Mouse (Mus musculus) cerebellum, postnatal 4 days (tissue): Measurements from ENCODE around the gene Brf1.

Experiments
- DNase-seq, 2 experiments: peaks; one replicate each; pipeline ENCODE4 v3.0.0; 2022; ENCODE audit warnings: low spot score in 2 of 2, mixed read lengths in 1 of 2

Brf1 gene

GRCm38 (mm10) chr12:112977156-112977555 lies 23.3 kb downstream of the Brf1 start:
- no peak for DNase-seq

- DNase-seq = peak; percentile 79 to 87
These were observed 24.0 kb downstream of the Brf1 start, which contains the start of gene Btbd6 for GRCm38 (mm10) chr12:112976371-112977073. Btbd6 (plus strand) TSS chr12:112976482.

GRCm38 (mm10) chr12:112974736-112975135 lies 25.8 kb downstream of the Brf1 start:
- DNase-seq = no peak

GRCm38 (mm10) chr12:112969616-112970015 lies 30.9 kb downstream of the Brf1 start:
- DNase-seq = no peak

- no peak for DNase-seq
These were observed 31.6 kb downstream of the Brf1 start for GRCm38 (mm10) chr12:112968943-112969342.

- no peak for DNase-seq
These were observed 34.7 kb downstream of the Brf1 start for GRCm38 (mm10) chr12:112965783-112966182.

GRCm38 (mm10) chr12:112961872-112962271 lies 38.6 kb downstream of the Brf1 start:
- no peak for DNase-seq

GRCm38 (mm10) chr12:112961428-112961827 lies 39.1 kb downstream of the Brf1 start:
- peak in 1 of 2 experiments; percentile 38 for DNase-seq

- DNase-seq = no peak
These were observed 41.1 kb downstream of the Brf1 start for GRCm38 (mm10) chr12:112959421-112959820.

- peak in 1 of 2 experiments; percentile 28 for DNase-seq
These were observed 42.2 kb downstream of the Brf1 start for GRCm38 (mm10) chr12:112958303-112958702.

GRCm38 (mm10) chr12:112955800-112956199 lies 44.7 kb downstream of the Brf1 start:
- DNase-seq = peak; percentile 58 to 86

- DNase-seq = no peak
These were observed 47.5 kb downstream of the Brf1 start for GRCm38 (mm10) chr12:112952926-112953565.

GRCm38 (mm10) chr12:112952433-112952832 lies 48.1 kb downstream of the Brf1 start:
- DNase-seq = no peak

GRCm38 (mm10) chr12:112951150-112951842 lies 49.2 kb downstream of the Brf1 start:
- DNase-seq = no peak

GRCm38 (mm10) chr12:112950761-112951129 lies 49.8 kb downstream of the Brf1 start:
- no peak for DNase-seq

GRCm38 (mm10) chr12:112950040-112950760 lies 50.3 kb downstream of the Brf1 start:
- DNase-seq = peak; percentile 82 to 92

GRCm38 (mm10) chr12:112947307-112947706 lies 53.2 kb downstream of the Brf1 start:
- no peak for DNase-seq

GRCm38 (mm10) chr12:112943669-112944068 lies 56.8 kb downstream of the Brf1 start:
- no peak for DNase-seq

GRCm38 (mm10) chr12:112941776-112942713 lies 58.5 kb downstream of the Brf1 start, which contains the start of gene Nudt14:
Nudt14 (minus strand) TSS chr12:112942124.
- peak in 1 of 2 experiments; percentile 61 for DNase-seq

GRCm38 (mm10) chr12:112941156-112941775 lies 59.2 kb downstream of the Brf1 start:
- DNase-seq = peak in 1 of 2 experiments; percentile 44
